Mouse (Mus musculus) CH12.LX (cell line): ENCODE measurements around the gene Ppp2r2c. TPM values are rescaled to one million over a fixed set of nuclear protein-coding genes. Genes with fewer than 3 reads are reported as not detected.

Experiments used
- DNase-seq: peaks from one replicate; pipeline ENCODE4 v3.0.0-alpha.2; 2013; ENCODE audit errors: extremely low read depth
- H3K27ac ChIP-seq: 2 replicates; pipeline ENCODE4 v1.5.1; 2012; ENCODE audit warnings: low read depth, mild to moderate bottlenecking, control low read depth, moderate library complexity; ENCODE audit not compliant: insufficient read depth
- H3K27me3 ChIP-seq: replicated peaks from 2 replicates; pipeline ENCODE3; 2012; ENCODE audit warnings: inconsistent platforms
- H3K36me3 ChIP-seq, 2 experiments: replicated peaks in 1 of 2; 2 replicates each; pipeline versions ENCODE3 to v1.6.1; 2012; ENCODE audit warnings: inconsistent platforms in 1 of 2, low read length in 1 of 2, mild to moderate bottlenecking in 1 of 2, mixed read lengths in 1 of 2, moderate library complexity in 1 of 2; ENCODE audit not compliant: control insufficient read depth in 1 of 2, insufficient read depth in 1 of 2
- H3K4me1 ChIP-seq, 2 experiments: 2 replicates each; pipeline ENCODE4 v1.6.1; 2012; ENCODE audit warnings: inconsistent platforms in 1 of 2, moderate library complexity in 1 of 2; ENCODE audit not compliant: insufficient read depth in 2 of 2, control insufficient read depth in 1 of 2
- H3K4me2 ChIP-seq: 2 replicates; pipeline ENCODE4 v1.6.1; 2012; ENCODE audit warnings: low read depth, mild to moderate bottlenecking, control low read depth; ENCODE audit not compliant: poor library complexity, insufficient read depth, severe bottlenecking
- H3K4me3 ChIP-seq, 3 experiments: fragments of 150-350 bp in 1 of 3; sonication (generic) in 1 of 3; replicated peaks in 1 of 3; 2 replicates each; pipeline versions ENCODE3 to v1.5.1; 2011 to 2012; ENCODE audit warnings: low read depth in 2 of 3, low read length in 2 of 3, mild to moderate bottlenecking in 2 of 3, moderate library complexity in 2 of 3, control low read depth in 1 of 3, improper control_type of control experiment in 1 of 3, inconsistent platforms in 1 of 3, mixed read lengths in 1 of 3; ENCODE audit not compliant: poor library complexity in 1 of 3
- H3K79me2 ChIP-seq: replicated peaks from 2 replicates; pipeline ENCODE4 v1.6.1; 2012; ENCODE audit warnings: mild to moderate bottlenecking, moderate library complexity; ENCODE audit not compliant: control insufficient read depth, poor library complexity, insufficient read depth, severe bottlenecking; ENCODE audit errors: extremely low read depth
- H3K9ac ChIP-seq: 2 replicates; pipeline ENCODE4 v1.6.1; 2012; ENCODE audit warnings: low read depth, mild to moderate bottlenecking, control low read depth, moderate library complexity; ENCODE audit not compliant: insufficient read depth
- H3K9me3 ChIP-seq: replicated peaks from 2 replicates; pipeline ENCODE3; 2012; ENCODE audit warnings: low read length, inconsistent platforms, mixed read lengths
- BHLHE40 ChIP-seq: IDR thresholded peaks from 2 replicates; pipeline ENCODE4 v1.6.1; 2011; ENCODE audit warnings: mild to moderate bottlenecking, low read depth, low read length, improper control_type of control experiment
- CHD2 ChIP-seq: IDR thresholded peaks from 2 replicates; pipeline ENCODE4 v1.6.1; 2011; ENCODE audit warnings: low read length, improper control_type of control experiment
- CTCF ChIP-seq, 2 experiments: IDR thresholded peaks in 1 of 2; conservative IDR thresholded peaks in 1 of 2; 2 replicates each; pipeline ENCODE4 v1.5.1; 2011 to 2012; ENCODE audit warnings: low read depth in 2 of 2, low read length in 2 of 2, improper control_type of control experiment in 1 of 2, inconsistent platforms in 1 of 2, mild to moderate bottlenecking in 1 of 2, moderate library complexity in 1 of 2
- ELF1 ChIP-seq: IDR thresholded peaks from 2 replicates; pipeline ENCODE4 v1.6.1; 2014; ENCODE audit warnings: low read depth, mild to moderate bottlenecking, inconsistent platforms, low read length, improper control_type of control experiment
- EP300 ChIP-seq: IDR thresholded peaks from 2 replicates; pipeline ENCODE4 v1.6.1; 2011; ENCODE audit warnings: low read length, improper control_type of control experiment
- GABPA ChIP-seq: IDR thresholded peaks from 2 replicates; pipeline ENCODE4 v1.6.1; 2012; ENCODE audit warnings: low read depth, low read length, improper control_type of control experiment, inconsistent platforms; ENCODE audit not compliant: insufficient replicate concordance
- IRF4 ChIP-seq: IDR thresholded peaks from 2 replicates; pipeline ENCODE4 v1.6.1; 2014; ENCODE audit warnings: low read depth, mild to moderate bottlenecking, inconsistent platforms, low read length, improper control_type of control experiment
- JUND ChIP-seq: conservative IDR thresholded peaks from 2 replicates; pipeline ENCODE4 v1.6.1; 2011; ENCODE audit warnings: low read depth, low read length, improper control_type of control experiment
- MAFK ChIP-seq: IDR thresholded peaks from 2 replicates; pipeline ENCODE4 v1.6.1; 2011; ENCODE audit warnings: low read length, improper control_type of control experiment; ENCODE audit not compliant: insufficient replicate concordance
- MAX ChIP-seq: IDR thresholded peaks from 2 replicates; pipeline ENCODE4 v1.6.1; 2011; ENCODE audit warnings: low read length, improper control_type of control experiment
- MYC ChIP-seq: IDR thresholded peaks from 2 replicates; pipeline ENCODE4 v1.6.1; 2011; ENCODE audit warnings: low read depth, mild to moderate bottlenecking, improper control_type of control experiment, low read length
- NELFE ChIP-seq: IDR thresholded peaks from 2 replicates; pipeline ENCODE4 v1.6.1; 2011; ENCODE audit warnings: low read depth, low read length, improper control_type of control experiment
- NRF1 ChIP-seq: IDR thresholded peaks from 2 replicates; pipeline ENCODE4 v1.6.1; 2014; ENCODE audit warnings: low read depth, mild to moderate bottlenecking, inconsistent platforms, low read length, improper control_type of control experiment, moderate library complexity
- PAX5 ChIP-seq: IDR thresholded peaks from 2 replicates; pipeline ENCODE4 v1.6.1; 2012; ENCODE audit warnings: low read length, inconsistent platforms, mixed read lengths
- POLR2A ChIP-seq: IDR thresholded peaks from 2 replicates; pipeline ENCODE4 v1.6.1; 2011; ENCODE audit warnings: low read depth, mild to moderate bottlenecking, improper control_type of control experiment, low read length
- SIN3A ChIP-seq: IDR thresholded peaks from 2 replicates; pipeline ENCODE4 v1.6.1; 2012; ENCODE audit warnings: low read length, improper control_type of control experiment, inconsistent platforms
- SMC3 ChIP-seq: IDR thresholded peaks from 2 replicates; pipeline ENCODE4 v1.6.1; 2011; ENCODE audit warnings: low read depth, low read length, improper control_type of control experiment
- TBP ChIP-seq: conservative IDR thresholded peaks from 2 replicates; pipeline ENCODE4 v1.6.1; 2011; ENCODE audit warnings: low read depth, low read length, improper control_type of control experiment
- TCF12 ChIP-seq: IDR thresholded peaks from 2 replicates; pipeline ENCODE4 v1.6.1; 2014; ENCODE audit warnings: low read depth, mild to moderate bottlenecking, inconsistent platforms, low read length, improper control_type of control experiment
- USF1 ChIP-seq: IDR thresholded peaks from 2 replicates; pipeline ENCODE4 v1.6.1; 2014; ENCODE audit warnings: low read depth, mild to moderate bottlenecking, inconsistent platforms, low read length, improper control_type of control experiment
- USF2 ChIP-seq: conservative IDR thresholded peaks from 2 replicates; pipeline ENCODE4 v1.6.1; 2011; ENCODE audit warnings: low read depth, low read length, improper control_type of control experiment
- ZC3H11A ChIP-seq: IDR thresholded peaks from 2 replicates; pipeline ENCODE4 v1.6.1; 2012; ENCODE audit warnings: low read depth, mild to moderate bottlenecking, inconsistent platforms, low read length, improper control_type of control experiment
- ZKSCAN1 ChIP-seq: IDR thresholded peaks from 2 replicates; pipeline ENCODE4 v1.6.1; 2012; ENCODE audit warnings: low read depth, inconsistent platforms, low read length, improper control_type of control experiment, borderline replicate concordance
- ZNF384 ChIP-seq: IDR thresholded peaks from 2 replicates; pipeline ENCODE4 v1.6.1; 2012; ENCODE audit warnings: low read depth, low read length, improper control_type of control experiment, inconsistent platforms
- dilution Hi-C: fragments of 300-500 bp; cut with MboI; formaldehyde crosslinking; loops from 2 replicates; pipeline ENCODE4 v1.14.3; 2020; ENCODE audit warnings: low sequenced_read_pairs; ENCODE audit not compliant: extremely low pct_unique_long_range_greater_than_20kb, extremely low pct_ligation_motif_present
- in situ Hi-C: fragments of 300-500 bp; cut with MboI; formaldehyde crosslinking; loops from 3 replicates; pipeline ENCODE4 v1.14.3; 2019; ENCODE audit warnings: low sequenced_read_pairs, low pct_ligation_motif_present, low pct_unique_long_range_greater_than_20kb, mixed read lengths
- polyA plus RNA-seq: library from polyadenylated mRNA; unstranded; fragments of >175 nt; gene quantifications from 2 replicates; pipeline ENCODE4 v1.2.1, GENCODE M21; 2012; ENCODE audit warnings: low read depth; ENCODE audit not compliant: insufficient read length
- total RNA-seq, 2 experiments: library from RNA; depleted of rRNA; stranded (reverse); fragments of 300-350 nt in 1 of 2; fragments of >200 nt in 1 of 2; gene quantifications; 2 replicates each; pipeline ENCODE4 v1.2.3; 2012 to 2014

Ppp2r2c gene
- total and polyA plus RNA-seq, 3 experiments: 0.07 to 0.21 TPM; not detected in 1

DNA sequence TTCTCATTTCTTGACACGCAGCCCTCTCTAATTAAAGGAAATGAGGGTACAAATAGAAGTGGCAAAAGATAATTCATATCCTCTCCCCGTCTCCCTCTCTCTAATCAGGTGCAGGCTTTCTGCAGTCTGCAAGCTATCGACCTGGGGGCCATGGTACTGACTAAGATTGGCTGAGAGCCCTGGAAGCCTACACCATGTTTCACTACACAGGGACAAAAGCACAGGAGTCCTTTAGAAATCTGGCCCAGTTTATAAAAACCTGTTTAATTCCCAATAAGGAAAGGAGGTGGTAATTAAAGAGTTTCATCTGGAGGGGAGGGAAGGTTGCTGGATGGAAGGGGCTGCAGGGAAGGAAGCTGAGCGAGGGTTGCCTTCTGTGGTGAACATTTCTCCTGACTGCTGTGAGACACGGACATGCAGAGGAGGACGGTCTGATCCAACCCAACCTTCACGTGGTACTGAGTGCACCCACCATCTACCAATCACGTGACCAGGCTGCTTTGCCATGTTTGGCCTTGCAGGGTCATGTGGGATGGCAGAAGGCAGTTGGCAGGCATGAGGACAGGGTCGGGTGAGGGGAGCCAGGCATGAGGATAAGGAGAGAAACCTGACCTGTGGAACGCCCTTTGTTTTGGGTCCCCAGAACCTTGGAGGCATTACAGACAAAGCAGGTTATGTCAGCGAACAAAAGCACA lies 30.2 kb downstream of the Ppp2r2c start:
- peaks cover 0 to 2% of the 10 kb centered on the region in 2 experiments; a peak in 2 of 4 replicates for H3K4me1 ChIP-seq
- no peak for DNase-seq
- H3K36me3 ChIP-seq: no peaks in the 10 kb centered on the region
- in situ Hi-C loops: no loop called here
- no peak overlapping the region for H3K27ac ChIP-seq
- no peak for TF ChIP-seq USF2
- no peak for TF ChIP-seq TCF12
- TF ChIP-seq BHLHE40: 0 out of 2 replicates have a peak, but pooled peaks have one; percentile 16
- no peak for TF ChIP-seq TBP
- no peak overlapping the region for H3K4me2 ChIP-seq
- H3K9ac ChIP-seq: no peak overlapping the region
- H3K27me3 ChIP-seq: peaks cover 83% of the 10 kb centered on the region
- peaks cover 4% of the 10 kb centered on the region for H3K9me3 ChIP-seq
- dilution Hi-C loops: no loop called here
- H3K4me3 ChIP-seq: no peak overlapping the region
- H3K79me2 ChIP-seq: no peaks in the 10 kb centered on the region

DNA sequence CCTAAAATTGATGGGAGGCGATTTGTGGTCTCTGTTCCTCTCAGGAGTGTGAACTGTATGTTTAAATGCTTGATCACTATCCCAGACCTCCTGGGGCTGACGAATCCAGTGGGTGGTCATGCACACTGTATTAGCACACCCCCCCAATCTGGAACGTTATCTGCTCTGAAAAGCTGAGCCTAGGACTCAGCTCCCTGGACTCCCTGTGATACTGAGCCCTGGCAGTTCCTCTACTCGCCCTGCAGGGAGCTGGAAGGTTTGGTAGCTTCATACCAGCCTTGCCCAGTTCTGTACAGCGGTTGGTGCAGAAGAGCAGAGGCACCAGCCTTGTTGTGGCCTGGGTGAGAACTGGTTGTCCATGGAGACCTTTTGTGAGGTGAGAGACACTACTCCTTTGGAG lies 31.1 kb downstream of the Ppp2r2c start:
- in situ Hi-C loops (no loop called here), dilution Hi-C loops (no loop called here)
- DNase-seq: no peak

DNA sequence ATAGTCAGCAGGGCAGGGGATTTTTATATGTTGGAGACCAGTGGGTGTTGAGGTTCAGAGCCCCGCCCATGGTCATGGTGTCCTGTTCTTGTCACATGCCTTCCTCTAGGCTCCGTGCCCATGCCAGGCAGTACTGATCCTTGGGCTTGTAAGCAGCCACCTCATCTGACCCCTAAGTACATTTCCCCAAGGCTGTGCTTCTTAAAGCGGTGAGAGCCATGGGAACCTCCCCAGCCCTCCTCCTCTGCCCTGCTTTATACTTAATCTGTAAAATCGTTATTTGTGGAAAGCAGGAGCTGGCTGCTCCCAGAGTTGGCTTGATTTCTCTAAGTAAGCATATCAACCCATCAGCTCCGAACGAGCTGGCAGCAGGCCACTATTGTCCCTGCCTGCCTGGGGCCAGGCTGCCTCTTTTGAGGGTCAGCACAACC lies 31.9 kb downstream of the Ppp2r2c start:
- Histone ChIP-seq H3K4me3 (no peak overlapping the region), H3K4me2 (no peak overlapping the region), H3K27ac (no peak overlapping the region), H3K9me3 (peaks cover 4% of the 10 kb centered on the region), H3K4me1 (peaks cover 0 to 11% of the 10 kb centered on the region in 2 experiments; a peak in 2 of 4 replicates), H3K79me2 (no peaks in the 10 kb centered on the region), H3K27me3 (peaks cover 89% of the 10 kb centered on the region), H3K36me3 (no peaks in the 10 kb centered on the region), H3K9ac (no peak overlapping the region)
- dilution Hi-C loops: no loop called here
- in situ Hi-C loops: no loop called here
- DNase-seq: no peak
- TF ChIP-seq TBP (no peak), CHD2 (no peak), NRF1 (no peak), MAX (no peak), ZC3H11A (no peak), ZKSCAN1 (no peak), USF2 (no peak)

More for the DNA sequence above, 31.1 kb downstream of the Ppp2r2c start:
- H3K9ac ChIP-seq: no peak overlapping the region
- H3K27ac ChIP-seq: no peak overlapping the region
- no peak overlapping the region for H3K4me3 ChIP-seq
- H3K9me3 ChIP-seq: peaks cover 4% of the 10 kb centered on the region
- H3K36me3 ChIP-seq: no peaks in the 10 kb centered on the region
- peaks cover 87% of the 10 kb centered on the region for H3K27me3 ChIP-seq
- H3K4me1 ChIP-seq: 0 out of 4 replicates have a peak, but pooled peaks cover 0 to 4% of the 10 kb centered on the region in 2 experiments
- no peak for TF ChIP-seq ZNF384
- no peak for TF ChIP-seq MAFK
- TF ChIP-seq PAX5: no peak
- TF ChIP-seq NELFE: no peak
- TF ChIP-seq USF1: no peak
- TF ChIP-seq POLR2A: no peak
- no peak for TF ChIP-seq MYC
- TF ChIP-seq ELF1: no peak
- no peak for TF ChIP-seq EP300
- no peak for TF ChIP-seq SMC3
- no peak for TF ChIP-seq CTCF (conservative IDR thresholded peaks at IDR 0.05 in 1 of 2, IDR thresholded peaks at IDR 0.05 in 1 of 2; ENCODE audit: low read depth in 2 of 2, low read length in 2 of 2)
- no peak for TF ChIP-seq IRF4
- TF ChIP-seq USF2: no peak
- TF ChIP-seq SIN3A: no peak
- no peak for TF ChIP-seq MAX
- no peak for TF ChIP-seq GABPA
- TF ChIP-seq JUND: no peak
- TF ChIP-seq ZC3H11A: no peak
- no peak for TF ChIP-seq TCF12
- TF ChIP-seq NRF1: no peak
- no peaks in the 10 kb centered on the region for H3K79me2 ChIP-seq
- no peak overlapping the region for H3K4me2 ChIP-seq
